Mouse (Mus musculus) intestine, postnatal 0 days (tissue): ENCODE data around the gene Rapgef3. TPM values are rescaled to one million over a fixed set of nuclear protein-coding genes. Genes with fewer than 3 reads are reported as not detected.

Experiments
- ATAC-seq: fragments of 200-750 bp; cut with Nextera tagmentation; 2 replicates; pipeline ENCODE4 v1.8.0; 2017; ENCODE audit warnings: mild to moderate bottlenecking, moderate TSS enrichment, moderate library complexity
- H3K27ac ChIP-seq: fragments of 300-500 bp; sonication (generic); 2 replicates; pipeline ENCODE4 v1.5.1; 2014; ENCODE audit warnings: mild to moderate bottlenecking, low read depth, low read length, moderate library complexity
- H3K27me3 ChIP-seq: fragments of 300-500 bp; sonication (generic); replicated peaks from 2 replicates; pipeline ENCODE4 v1.6.1; 2014; ENCODE audit warnings: low read length, mixed read lengths; ENCODE audit not compliant: control insufficient read depth, insufficient read depth
- H3K36me3 ChIP-seq: fragments of 300-500 bp; sonication (generic); 2 replicates; pipeline ENCODE4 v1.6.1; 2014; ENCODE audit warnings: mild to moderate bottlenecking, moderate library complexity; ENCODE audit not compliant: control insufficient read depth, insufficient read depth
- H3K4me1 ChIP-seq: fragments of 300-500 bp; sonication (generic); replicated peaks from 2 replicates; pipeline ENCODE4 v1.6.1; 2014; ENCODE audit warnings: antibody characterized with exemption, low read length, mixed read lengths; ENCODE audit not compliant: control insufficient read depth, insufficient read depth
- H3K4me2 ChIP-seq: fragments of 300-500 bp; sonication (generic); replicated peaks from 2 replicates; pipeline ENCODE4 v1.6.1; 2014; ENCODE audit warnings: low read depth, mild to moderate bottlenecking, moderate library complexity
- H3K4me3 ChIP-seq: fragments of 300-500 bp; sonication (generic); 2 replicates; pipeline ENCODE4 v1.5.1; 2014; ENCODE audit warnings: low read depth, low read length
- H3K9ac ChIP-seq: fragments of 300-500 bp; sonication (generic); 2 replicates; pipeline ENCODE4 v1.6.1; 2014; ENCODE audit warnings: mild to moderate bottlenecking, low read depth, low read length
- H3K9me3 ChIP-seq: fragments of 300-500 bp; sonication (generic); 2 replicates; pipeline ENCODE4 v1.6.1; 2016; ENCODE audit warnings: mixed run types; ENCODE audit not compliant: control insufficient read depth
- CTCF ChIP-seq: sonication (generic); IDR thresholded peaks from 2 replicates; pipeline ENCODE4 v1.5.1; 2016; ENCODE audit warnings: low read depth, mild to moderate bottlenecking, control low read depth, antibody characterized with exemption, moderate library complexity
- WGBS: fragments of 180-500 bp; shearing (Covaris S2); extraction: QIAGEN DNeasy Blood & Tissue Kit; methylation state at CpG from one replicate; pipeline ENCODE4 v1.1.7; 2014; 5-methylcytosine and 5-hydroxymethylcytosine counted together
- polyA plus RNA-seq: library from polyadenylated mRNA; unstranded; fragments of >200 nt; fragmentation: Nextera tagmentation; extraction: Ambion mirVana; gene quantifications from 2 replicates; pipeline ENCODE4 v1.2.1, GENCODE M21; 2015

Gene Rapgef3
- polyA plus RNA-seq, 1 experiment from 2014 or later = 2.7 TPM

DNA sequence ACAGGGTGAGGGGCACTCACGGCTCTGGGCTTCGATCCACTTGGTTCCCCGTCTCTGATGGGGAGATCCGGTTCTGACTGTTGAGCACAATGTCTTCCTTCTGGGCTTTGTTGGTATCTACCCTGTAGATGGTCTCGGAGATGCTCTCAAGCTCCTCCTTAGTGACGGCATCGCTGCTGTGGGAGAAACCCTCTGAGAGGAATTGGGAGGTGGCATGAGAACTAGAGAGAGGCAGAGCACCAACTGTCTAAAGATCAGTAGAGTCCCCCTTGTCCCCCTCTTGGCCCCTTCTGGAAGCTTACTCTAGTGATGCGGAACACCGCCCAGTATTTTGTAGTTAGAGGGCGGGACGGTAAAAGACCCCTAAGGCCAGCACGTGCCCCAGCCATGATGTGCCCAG lies 48.3 kb downstream of the Rapgef3 start:
- Histone ChIP-seq H3K9me3 (no peaks in the 10 kb centered on the region), H3K9ac (no peak overlapping the region), H3K27me3 (no peaks in the 10 kb centered on the region), H3K4me3 (no peak overlapping the region), H3K27ac (no peak overlapping the region), H3K4me1 (no peaks in the 10 kb centered on the region), H3K36me3 (no peaks in the 10 kb centered on the region), H3K4me2 (no peak overlapping the region)
- no peak for TF ChIP-seq CTCF
- WGBS = 91% methylated on average over 12 of the region's 12 CpGs
- ATAC-seq = no peak

DNA sequence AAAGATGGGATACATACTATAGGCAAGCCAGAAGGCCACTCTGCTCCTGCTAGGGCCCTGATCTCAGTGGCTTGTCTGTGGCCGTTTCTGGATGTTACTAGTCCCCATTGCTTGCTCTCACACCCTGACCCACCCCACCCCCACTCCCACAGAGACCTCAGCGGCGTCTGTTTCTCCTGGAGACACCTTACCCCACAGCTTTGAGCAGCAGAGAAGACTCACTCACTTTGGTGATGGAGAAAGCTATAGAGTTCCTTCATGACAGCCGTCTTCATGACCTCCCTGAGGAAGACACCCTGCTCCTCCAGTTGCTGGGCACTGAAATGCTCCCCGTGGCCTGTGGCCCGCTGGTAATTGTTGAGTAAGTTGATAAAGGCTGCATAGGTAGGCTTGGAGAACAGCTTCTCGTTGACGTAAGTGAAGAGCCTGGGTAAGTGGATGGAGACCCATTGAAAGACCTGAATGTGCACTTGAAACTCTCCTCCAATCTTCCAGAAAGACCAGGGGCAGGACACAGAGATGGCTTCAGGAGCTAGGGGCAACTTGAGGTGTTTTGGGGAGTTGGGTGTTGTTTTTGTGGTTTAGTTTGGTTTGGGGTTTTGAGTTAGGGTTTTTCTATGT lies 49.1 kb downstream of the Rapgef3 start:
- H3K4me3 ChIP-seq = no peak overlapping the region
- H3K4me1 ChIP-seq = no peaks in the 10 kb centered on the region
- no peaks in the 10 kb centered on the region for H3K9me3 ChIP-seq
- no peak for ATAC-seq
- H3K36me3 ChIP-seq = no peaks in the 10 kb centered on the region
- no peak for TF ChIP-seq CTCF
- no peak overlapping the region for H3K27ac ChIP-seq
- H3K27me3 ChIP-seq = no peaks in the 10 kb centered on the region
- WGBS = 82% methylated on average over 8 of the region's 8 CpGs
- no peak overlapping the region for H3K4me2 ChIP-seq
- no peak overlapping the region for H3K9ac ChIP-seq

DNA sequence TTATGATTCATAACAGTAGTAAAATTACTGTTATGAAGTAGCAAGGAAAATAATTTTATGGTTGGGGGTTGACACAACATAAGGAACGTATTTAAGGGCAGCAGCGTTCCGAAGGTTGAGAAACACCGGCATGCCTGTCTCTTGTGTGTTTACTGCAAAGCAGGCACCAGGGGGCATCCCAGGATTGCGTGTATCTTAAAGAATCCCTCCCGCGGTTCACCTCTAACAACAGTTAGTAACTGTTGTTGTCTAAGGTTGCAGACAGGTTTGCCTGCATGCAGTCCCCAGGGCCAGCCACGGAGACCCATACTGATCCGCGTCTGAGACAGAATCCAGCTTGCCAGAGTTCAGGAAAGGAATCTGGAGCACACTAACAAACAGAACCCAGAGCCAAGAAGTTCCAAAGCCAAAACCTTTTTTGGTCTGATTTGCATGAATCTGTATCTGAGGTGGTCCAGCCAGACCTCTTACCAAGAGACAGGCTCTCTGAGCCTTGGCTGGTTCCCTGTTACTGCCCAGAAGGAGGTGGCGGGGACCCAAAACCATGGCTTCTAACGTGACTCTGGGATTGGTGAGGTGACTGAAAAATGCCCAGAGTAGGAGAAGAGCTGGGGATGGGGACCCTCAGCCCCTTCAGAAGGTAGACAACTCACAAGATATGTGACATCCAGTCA lies 49.8 kb downstream of the Rapgef3 start:
- TF ChIP-seq CTCF = peak; percentile 87
- H3K4me2 ChIP-seq = no peak overlapping the region
- H3K9ac ChIP-seq = no peak overlapping the region
- no peak overlapping the region for H3K27ac ChIP-seq
- 23% methylated on average over 12 of the region's 12 CpGs for WGBS
- no peaks in the 10 kb centered on the region for H3K9me3 ChIP-seq
- ATAC-seq = peak; percentile 40; the same call in 1 of the 2 replicates
- no peaks in the 10 kb centered on the region for H3K36me3 ChIP-seq
- no peak overlapping the region for H3K4me3 ChIP-seq
- H3K27me3 ChIP-seq = no peaks in the 10 kb centered on the region
- H3K4me1 ChIP-seq = no peaks in the 10 kb centered on the region

DNA sequence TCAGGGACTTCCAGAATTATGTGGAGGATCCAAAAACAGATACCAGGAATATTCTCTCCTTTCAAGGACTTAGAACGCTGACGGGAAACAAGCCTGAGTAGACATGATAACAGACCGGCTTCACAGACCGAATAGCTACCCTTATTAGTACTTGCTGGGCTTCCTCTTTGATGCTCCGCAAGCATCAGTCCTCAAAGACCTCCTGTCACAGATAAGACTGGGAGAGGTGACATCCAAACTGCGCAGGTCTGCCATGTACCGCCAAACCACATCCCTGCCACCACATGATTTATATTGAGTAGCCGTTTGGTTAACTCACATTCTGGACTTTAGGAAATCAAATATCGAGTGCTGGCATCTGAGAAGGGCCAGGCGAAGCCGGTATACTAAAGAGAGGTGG lies 51.0 kb downstream of the Rapgef3 start:
- no peaks in the 10 kb centered on the region for H3K36me3 ChIP-seq
- no peaks in the 10 kb centered on the region for H3K9me3 ChIP-seq
- TF ChIP-seq CTCF = no peak
- WGBS = 85% methylated on average over 11 of the region's 11 CpGs
- H3K27ac ChIP-seq = no peak overlapping the region
- no peak overlapping the region for H3K4me2 ChIP-seq
- no peaks in the 10 kb centered on the region for H3K4me1 ChIP-seq
- no peaks in the 10 kb centered on the region for H3K27me3 ChIP-seq
- H3K4me3 ChIP-seq = no peak overlapping the region
- no peak for ATAC-seq
- no peak overlapping the region for H3K9ac ChIP-seq

DNA sequence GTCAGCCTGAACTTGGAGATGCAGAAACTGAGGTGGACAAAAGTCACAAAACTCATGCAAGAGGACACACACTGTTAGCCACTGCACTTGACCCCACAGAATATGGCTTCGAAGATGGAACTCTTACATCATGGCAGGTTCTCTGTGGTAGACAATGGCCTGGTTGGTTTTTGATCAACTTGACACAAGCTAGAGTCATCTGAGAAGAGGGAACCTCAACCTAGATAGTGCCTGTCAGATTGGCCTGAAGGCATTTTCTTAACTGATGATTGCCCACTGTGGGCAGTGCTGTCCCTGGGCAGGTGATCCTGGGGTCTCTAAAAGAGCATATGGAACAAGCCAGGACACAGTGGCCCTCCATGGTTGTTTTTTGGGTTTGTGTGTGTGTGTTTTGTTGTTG lies 52.0 kb downstream of the Rapgef3 start:
- Histone ChIP-seq H3K27me3 (no peaks in the 10 kb centered on the region), H3K9ac (no peak overlapping the region), H3K4me1 (no peaks in the 10 kb centered on the region), H3K4me3 (no peak overlapping the region), H3K36me3 (no peaks in the 10 kb centered on the region), H3K9me3 (no peaks in the 10 kb centered on the region), H3K4me2 (no peak overlapping the region), H3K27ac (no peak overlapping the region)
- 95% methylated on average over 1 of the region's 1 CpGs for WGBS
- no peak for ATAC-seq
- TF ChIP-seq CTCF = no peak

DNA sequence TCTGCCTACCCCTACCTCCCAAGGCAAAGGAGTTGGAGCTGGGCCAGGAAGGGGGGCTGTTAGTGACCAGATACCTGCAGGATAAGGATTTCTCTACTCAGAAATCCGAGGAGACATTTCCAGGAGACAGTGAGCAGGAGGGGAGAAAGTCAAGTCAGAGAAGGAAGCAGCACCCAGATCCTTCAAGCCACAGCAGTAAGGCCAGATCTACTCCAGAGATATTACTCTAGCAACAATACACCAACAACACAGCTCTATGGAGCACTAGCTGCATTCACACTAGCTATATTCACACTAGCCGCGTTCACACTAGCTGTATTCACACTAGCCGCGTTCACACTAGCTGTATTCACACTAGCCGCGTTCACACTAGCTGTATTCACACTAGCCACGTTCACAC lies 52.7 kb downstream of the Rapgef3 start:
- Histone ChIP-seq H3K9ac (no peak overlapping the region), H3K27me3 (no peaks in the 10 kb centered on the region), H3K9me3 (no peaks in the 10 kb centered on the region), H3K4me2 (no peak overlapping the region), H3K27ac (no peak overlapping the region), H3K36me3 (no peaks in the 10 kb centered on the region), H3K4me1 (no peaks in the 10 kb centered on the region), H3K4me3 (no peak overlapping the region)
- no peak for ATAC-seq
- WGBS = 88% methylated on average over 8 of the region's 8 CpGs
- TF ChIP-seq CTCF = no peak

DNA sequence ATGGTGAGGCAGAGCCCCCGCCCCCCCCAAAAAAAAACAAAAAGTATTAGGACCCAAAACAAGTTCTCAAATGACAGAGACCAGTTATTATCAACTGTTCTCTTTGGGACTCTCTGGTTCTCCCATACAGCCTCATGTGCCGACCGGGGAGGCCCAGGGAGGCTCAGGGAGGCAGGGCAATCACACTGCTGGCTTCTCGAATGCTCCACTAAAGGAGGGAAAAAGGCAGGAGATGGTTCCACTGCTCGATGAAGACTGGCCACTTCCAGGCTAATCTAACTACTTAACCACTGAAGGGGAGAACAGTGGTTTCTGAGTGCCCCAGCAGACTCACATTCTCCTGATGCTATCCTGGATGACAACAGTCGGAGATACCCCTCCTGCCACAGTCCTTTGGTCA lies 55.2 kb downstream of the Rapgef3 start:
- TF ChIP-seq CTCF = no peak
- no peak overlapping the region for H3K4me2 ChIP-seq
- no peak for ATAC-seq
- no peaks in the 10 kb centered on the region for H3K4me1 ChIP-seq
- 64% methylated on average over 6 of the region's 6 CpGs for WGBS
- no peak overlapping the region for H3K9ac ChIP-seq
- H3K27ac ChIP-seq = no peak overlapping the region
- no peaks in the 10 kb centered on the region for H3K27me3 ChIP-seq
- no peaks in the 10 kb centered on the region for H3K9me3 ChIP-seq
- H3K4me3 ChIP-seq = no peak overlapping the region
- H3K36me3 ChIP-seq = no peaks in the 10 kb centered on the region
